Mouse (Mus musculus) granulocyte monocyte progenitor cell, adult 5-6 weeks (primary cell): ENCODE measurements at regions not wholly inside any gene's neighbourhood (a gene's known extent, or its start where the extent isn't known, plus 50 kb on each side); places are given as distances from the start of the nearest gene placed in this dataset.
"Not testable (repeated sequence)": the region's sequence is repeated elsewhere in the genome, so short reads cannot be mapped to it uniquely, and the experiment has no call there.

ENCODE experiments used
- ATAC-seq: replicated peaks from 2 replicates; pipeline ENCODE4 v1.8.0; 2016; ENCODE audit warnings: mild to moderate bottlenecking, moderate TSS enrichment, inconsistent platforms; ENCODE audit not compliant: poor library complexity, severe bottlenecking

- ATAC-seq, result no peak
These were observed 1451.1 kb upstream of the Pcdh20 start for GRCm38 (mm10) chr14:89922316-89922715.

GRCm38 (mm10) chr14:89920586-89920985, 1449.4 kb upstream of the Pcdh20 start:
- not testable (repeated sequence) for ATAC-seq

- peak; percentile 95 for ATAC-seq
These were observed 1427.6 kb upstream of the Pcdh20 start for GRCm38 (mm10) chr14:89898701-89899227.

- ATAC-seq, result peak; percentile 52; the same call in 1 of the 2 replicates
These were observed 1426.9 kb upstream of the Pcdh20 start for GRCm38 (mm10) chr14:89898135-89898534.

- not testable (repeated sequence) for ATAC-seq
These were observed 1425.7 kb upstream of the Pcdh20 start for GRCm38 (mm10) chr14:89896891-89897290.
